Mouse (Mus musculus): ENCODE data around the gene Tra2b. TPM values are rescaled to one million over a fixed set of nuclear protein-coding genes. Genes with fewer than 3 reads are reported as not detected.
"Not testable (repeated sequence)": the region's sequence is repeated elsewhere in the genome, so short reads cannot be mapped to it uniquely, and the experiment has no call there.

Gene Tra2b
- polyA plus RNA-seq (2015; fragmentation: Nextera tagmentation; extraction: Ambion mirVana), result 306 and 310 TPM in 2 replicates

- under 1% methylated on average over 38 of the region's 38 CpGs for WGBS
- ATAC-seq (ENCODE audit: insufficient number of reproducible peaks, low FRiP score, low TSS enrichment, low read depth), result peak; percentile 98
Observed at GRCm38 (mm10) chr16:22265849-22266376, at the start of gene Tra2b. TSS of gene Tra2b (minus strand) at chr16:22266005.

GRCm38 (mm10) chr16:22310649-22311048 is 44.8 kb upstream of the Tra2b start:
- no peak overlapping the region for H3K9ac ChIP-seq
- no peak for ATAC-seq (ENCODE audit: insufficient number of reproducible peaks, low FRiP score, low TSS enrichment, low read depth)
- no peaks in the 10 kb centered on the region for H3K36me3 ChIP-seq
- H3K4me3 ChIP-seq (replicated peaks), result no peak overlapping the region
- H3K27me3 ChIP-seq, result no peaks in the 10 kb centered on the region
- 10% methylated on average over 1 of the region's 1 CpGs for WGBS
- no peaks in the 10 kb centered on the region for H3K4me1 ChIP-seq
- H3K27ac ChIP-seq (replicated peaks), result no peak overlapping the region
- no peaks in the 10 kb centered on the region for H3K9me3 ChIP-seq (replicated peaks)
- no peak overlapping the region for H3K4me2 ChIP-seq (replicated peaks)

More at GRCm38 (mm10) chr16:22265849-22266376, at the start of gene Tra2b:
- peak within 1 kb of the TSS; percentile 93 for H3K4me3 ChIP-seq (replicated peaks)
- H3K9me3 ChIP-seq (replicated peaks), result no peaks in the 10 kb centered on the region
- peak within 1 kb of the TSS; percentile 97 for H3K27ac ChIP-seq (replicated peaks)
- H3K4me1 ChIP-seq, result peaks cover 17% of the 10 kb centered on the region
- peak within 1 kb of the TSS; percentile 99 for H3K9ac ChIP-seq
- H3K27me3 ChIP-seq, result no peaks in the 10 kb centered on the region
- no peaks in the 10 kb centered on the region for H3K36me3 ChIP-seq
- H3K4me2 ChIP-seq (replicated peaks), result peak within 1 kb of the TSS; percentile 69

DNA sequence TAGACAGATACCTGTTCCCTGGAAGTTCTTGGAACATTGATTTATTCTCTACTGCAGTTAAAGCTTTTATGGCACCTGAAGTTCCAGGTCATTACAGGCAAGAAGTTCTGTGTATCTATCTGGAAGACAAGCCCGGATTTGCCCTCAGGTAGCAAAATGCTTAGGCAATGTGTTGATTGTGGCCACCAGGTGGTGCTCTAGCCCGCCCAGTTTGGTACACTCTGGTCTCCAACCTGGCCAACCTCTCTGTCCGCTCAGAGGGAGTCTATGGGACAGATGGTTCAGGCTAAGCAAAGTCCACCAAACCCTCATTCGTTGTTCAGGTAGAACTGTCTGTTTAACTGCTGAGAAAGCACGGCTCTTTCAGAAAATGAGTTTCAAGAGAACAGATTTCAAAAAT is 36.8 kb upstream of the Tra2b start:
- Histone ChIP-seq H3K4me1 (no peaks in the 10 kb centered on the region), H3K36me3 (no peaks in the 10 kb centered on the region), H3K4me3 (replicated peaks) (no peak overlapping the region), H3K27ac (replicated peaks) (no peak overlapping the region), H3K9me3 (replicated peaks) (no peaks in the 10 kb centered on the region), H3K9ac (no peak overlapping the region), H3K27me3 (no peaks in the 10 kb centered on the region; the same call in 1 of the 2 replicates), H3K4me2 (replicated peaks) (no peak overlapping the region)
- 21% methylated on average over 5 of the region's 5 CpGs for WGBS
- no peak for ATAC-seq (ENCODE audit: insufficient number of reproducible peaks, low FRiP score, low TSS enrichment, low read depth)

DNA sequence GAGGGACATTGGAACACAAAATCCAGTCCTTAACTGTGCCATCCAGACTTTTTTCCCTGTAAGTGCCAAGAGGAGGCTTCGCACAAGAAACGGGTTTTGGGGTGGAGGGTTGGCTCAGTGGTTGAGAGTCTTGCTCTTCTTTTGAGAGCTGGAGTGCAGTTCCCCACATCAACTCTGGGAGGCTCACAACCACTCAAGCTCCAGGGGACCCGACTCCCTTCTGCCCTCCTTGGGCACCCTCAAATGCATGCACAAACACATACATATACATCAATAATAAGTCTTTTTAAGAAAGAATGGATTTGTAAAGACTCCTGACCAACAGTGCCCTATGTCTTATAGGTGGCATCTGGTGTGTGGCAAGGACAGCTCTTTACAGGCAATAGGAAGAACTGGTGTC is 35.6 kb upstream of the Tra2b start:
- Histone ChIP-seq H3K36me3 (no peaks in the 10 kb centered on the region), H3K27me3 (no peaks in the 10 kb centered on the region; the same call in 1 of the 2 replicates), H3K4me1 (no peaks in the 10 kb centered on the region), H3K9ac (no peak overlapping the region), H3K4me3 (replicated peaks) (no peak overlapping the region), H3K27ac (replicated peaks) (no peak overlapping the region), H3K9me3 (replicated peaks) (no peaks in the 10 kb centered on the region), H3K4me2 (replicated peaks) (no peak overlapping the region)
- WGBS, result 73% methylated on average over 3 of the region's 3 CpGs
- no peak for ATAC-seq (ENCODE audit: insufficient number of reproducible peaks, low FRiP score, low TSS enrichment, low read depth)

DNA sequence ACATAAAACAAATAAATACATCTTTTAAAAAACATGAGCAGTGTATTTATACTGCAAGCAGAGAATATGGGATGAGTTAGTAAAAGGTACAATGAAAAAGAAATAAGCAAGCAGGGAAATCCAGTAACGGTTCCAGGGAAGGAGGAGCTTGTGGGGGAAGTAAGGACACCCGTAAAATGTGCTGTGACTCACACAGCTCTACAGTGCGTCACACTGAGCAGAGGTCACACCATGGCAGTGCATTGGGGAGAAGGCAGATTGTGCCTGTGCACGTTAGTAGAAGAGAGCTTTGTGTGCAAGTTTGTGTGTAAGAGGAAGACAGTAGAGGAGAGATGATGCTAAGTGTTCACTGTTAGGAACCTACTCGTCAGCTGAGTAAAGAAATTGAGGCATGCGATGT is 31.1 kb upstream of the Tra2b start:
- no peak for ATAC-seq (ENCODE audit: insufficient number of reproducible peaks, low FRiP score, low TSS enrichment, low read depth)
- Histone ChIP-seq H3K36me3 (no peaks in the 10 kb centered on the region), H3K4me1 (no peaks in the 10 kb centered on the region), H3K27ac (replicated peaks) (no peak overlapping the region), H3K4me3 (replicated peaks) (no peak overlapping the region), H3K9ac (no peak overlapping the region), H3K4me2 (replicated peaks) (no peak overlapping the region), H3K9me3 (replicated peaks) (no peaks in the 10 kb centered on the region), H3K27me3 (no peaks in the 10 kb centered on the region; the same call in 1 of the 2 replicates)
- 60% methylated on average over 6 of the region's 6 CpGs for WGBS

GRCm38 (mm10) chr16:22294812-22295211 is 29.0 kb upstream of the Tra2b start:
- H3K27me3 ChIP-seq; H3K9ac ChIP-seq; H3K4me2 ChIP-seq (replicated peaks); H3K4me1 ChIP-seq; H3K4me3 ChIP-seq (replicated peaks); ATAC-seq (ENCODE audit: insufficient number of reproducible peaks, low FRiP score, low TSS enrichment, low read depth); H3K36me3 ChIP-seq; H3K27ac ChIP-seq (replicated peaks); H3K9me3 ChIP-seq (replicated peaks): not testable (repeated sequence)
- WGBS, result 93% methylated on average over 14 of the region's 14 CpGs

DNA sequence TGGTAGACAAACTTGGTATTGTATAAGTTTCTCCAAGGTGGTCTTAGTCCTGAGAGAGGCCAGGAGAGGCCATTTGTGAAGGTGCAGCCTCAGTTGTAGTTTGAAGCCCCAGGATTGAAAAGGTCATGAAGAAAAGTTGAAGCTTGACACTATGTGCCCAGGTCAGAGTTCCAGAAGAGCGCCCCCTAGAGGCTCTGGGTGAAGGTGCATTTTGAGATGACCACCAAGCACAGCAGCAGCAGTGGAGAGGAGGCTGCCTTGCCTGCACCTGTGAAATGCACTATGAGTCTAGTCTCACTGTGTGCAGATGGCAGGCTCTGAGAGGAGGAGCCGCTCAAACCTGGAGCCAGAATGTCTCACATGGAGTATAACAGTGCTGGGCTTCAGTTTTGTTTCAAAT is 27.8 kb upstream of the Tra2b start:
- Histone ChIP-seq H3K9me3 (replicated peaks) (no peaks in the 10 kb centered on the region), H3K4me1 (no peaks in the 10 kb centered on the region), H3K4me2 (replicated peaks) (no peak overlapping the region), H3K27me3 (no peaks in the 10 kb centered on the region), H3K4me3 (replicated peaks) (no peak overlapping the region), H3K9ac (no peak overlapping the region), H3K36me3 (no peaks in the 10 kb centered on the region), H3K27ac (replicated peaks) (no peak overlapping the region)
- WGBS, result 49% methylated on average over 2 of the region's 2 CpGs
- no peak for ATAC-seq (ENCODE audit: insufficient number of reproducible peaks, low FRiP score, low TSS enrichment, low read depth)

- Histone ChIP-seq H3K4me1 (no peaks in the 10 kb centered on the region), H3K27me3 (no peaks in the 10 kb centered on the region), H3K27ac (replicated peaks) (no peak overlapping the region), H3K9me3 (replicated peaks) (no peaks in the 10 kb centered on the region), H3K9ac (no peak overlapping the region), H3K4me3 (replicated peaks) (no peak overlapping the region), H3K4me2 (replicated peaks) (no peak overlapping the region), H3K36me3 (no peaks in the 10 kb centered on the region)
- WGBS, result 82% methylated on average over 4 of the region's 4 CpGs
- ATAC-seq (ENCODE audit: insufficient number of reproducible peaks, low FRiP score, low TSS enrichment, low read depth), result no peak
Observed at GRCm38 (mm10) chr16:22292394-22292793, 26.6 kb upstream of the Tra2b start.

- Histone ChIP-seq H3K36me3 (no peaks in the 10 kb centered on the region), H3K4me2 (replicated peaks) (no peak overlapping the region), H3K9ac (no peak overlapping the region), H3K9me3 (replicated peaks) (no peaks in the 10 kb centered on the region), H3K4me3 (replicated peaks) (no peak overlapping the region), H3K4me1 (no peaks in the 10 kb centered on the region), H3K27ac (replicated peaks) (no peak overlapping the region), H3K27me3 (no peaks in the 10 kb centered on the region)
- 71% methylated on average over 2 of the region's 2 CpGs for WGBS
- ATAC-seq (ENCODE audit: insufficient number of reproducible peaks, low FRiP score, low TSS enrichment, low read depth), result no peak
Observed at GRCm38 (mm10) chr16:22289643-22290042, 23.8 kb upstream of the Tra2b start.

DNA sequence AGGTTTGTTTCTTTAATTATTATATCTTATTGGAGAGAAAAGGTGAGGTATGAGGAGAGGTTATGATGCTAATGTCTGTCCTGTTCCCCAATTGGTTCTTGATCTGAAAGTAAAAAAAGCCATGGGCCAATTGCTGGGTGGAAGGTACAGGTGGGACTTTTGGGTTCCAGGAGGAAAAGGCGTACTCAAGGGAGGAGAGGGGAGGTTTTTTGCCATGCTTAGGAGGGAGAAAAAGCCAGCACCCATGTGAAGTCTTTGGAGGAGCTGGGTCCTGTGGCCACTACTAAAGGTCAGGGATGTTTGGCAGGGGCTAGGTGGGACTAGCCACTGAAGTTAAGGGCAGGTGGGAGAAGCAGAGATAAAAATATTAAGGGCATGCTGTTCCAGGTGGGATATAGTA is 21.2 kb upstream of the Tra2b start:
- WGBS, result 86% methylated on average over 1 of the region's 1 CpGs

GRCm38 (mm10) chr16:22276536-22276935 is 10.7 kb upstream of the Tra2b start:
- no peak overlapping the region for H3K4me3 ChIP-seq (replicated peaks)
- H3K27me3 ChIP-seq, result no peaks in the 10 kb centered on the region
- H3K4me2 ChIP-seq (replicated peaks), result no peak overlapping the region
- H3K9me3 ChIP-seq (replicated peaks), result no peaks in the 10 kb centered on the region
- H3K27ac ChIP-seq (replicated peaks), result no peak overlapping the region
- no peaks in the 10 kb centered on the region for H3K36me3 ChIP-seq
- H3K4me1 ChIP-seq, result no peaks in the 10 kb centered on the region
- H3K9ac ChIP-seq, result no peak overlapping the region
- ATAC-seq (ENCODE audit: insufficient number of reproducible peaks, low FRiP score, low TSS enrichment, low read depth), result no peak

More for the DNA sequence above, 21.2 kb upstream of the Tra2b start:
- no peak overlapping the region for H3K27ac ChIP-seq (replicated peaks)
- no peaks in the 10 kb centered on the region for H3K9me3 ChIP-seq (replicated peaks)
- H3K9ac ChIP-seq, result no peak overlapping the region
- no peaks in the 10 kb centered on the region for H3K36me3 ChIP-seq
- H3K27me3 ChIP-seq, result no peaks in the 10 kb centered on the region
- H3K4me3 ChIP-seq (replicated peaks), result no peak overlapping the region
- H3K4me2 ChIP-seq (replicated peaks), result no peak overlapping the region
- no peak for ATAC-seq (ENCODE audit: insufficient number of reproducible peaks, low FRiP score, low TSS enrichment, low read depth)
- no peaks in the 10 kb centered on the region for H3K4me1 ChIP-seq

GRCm38 (mm10) chr16:22275142-22275541 is 9.3 kb upstream of the Tra2b start:
- no peak overlapping the region for H3K9ac ChIP-seq
- 55% methylated on average over 2 of the region's 2 CpGs for WGBS
- H3K4me3 ChIP-seq (replicated peaks), result no peak overlapping the region
- ATAC-seq (ENCODE audit: insufficient number of reproducible peaks, low FRiP score, low TSS enrichment, low read depth), result no peak
- no peaks in the 10 kb centered on the region for H3K4me1 ChIP-seq
- no peaks in the 10 kb centered on the region for H3K36me3 ChIP-seq
- H3K4me2 ChIP-seq (replicated peaks), result no peak overlapping the region
- H3K9me3 ChIP-seq (replicated peaks), result no peaks in the 10 kb centered on the region
- no peak overlapping the region for H3K27ac ChIP-seq (replicated peaks)
- no peaks in the 10 kb centered on the region for H3K27me3 ChIP-seq

All from embryonic facial prominence, embryonic 15.5 days (tissue).